Mouse (Mus musculus): Measurements from ENCODE around the gene Rbmx2. TPM values are rescaled to one million over a fixed set of nuclear protein-coding genes. Genes with fewer than 3 reads are reported as not detected.

Gene Rbmx2
- 22.0 and 41.1 TPM in 2 replicates for total RNA-seq (2015; ENCODE audit: low replicate concordance)
- 19.8 and 28.5 TPM in 2 replicates for total RNA-seq (2017; ENCODE audit: low replicate concordance)

DNA sequence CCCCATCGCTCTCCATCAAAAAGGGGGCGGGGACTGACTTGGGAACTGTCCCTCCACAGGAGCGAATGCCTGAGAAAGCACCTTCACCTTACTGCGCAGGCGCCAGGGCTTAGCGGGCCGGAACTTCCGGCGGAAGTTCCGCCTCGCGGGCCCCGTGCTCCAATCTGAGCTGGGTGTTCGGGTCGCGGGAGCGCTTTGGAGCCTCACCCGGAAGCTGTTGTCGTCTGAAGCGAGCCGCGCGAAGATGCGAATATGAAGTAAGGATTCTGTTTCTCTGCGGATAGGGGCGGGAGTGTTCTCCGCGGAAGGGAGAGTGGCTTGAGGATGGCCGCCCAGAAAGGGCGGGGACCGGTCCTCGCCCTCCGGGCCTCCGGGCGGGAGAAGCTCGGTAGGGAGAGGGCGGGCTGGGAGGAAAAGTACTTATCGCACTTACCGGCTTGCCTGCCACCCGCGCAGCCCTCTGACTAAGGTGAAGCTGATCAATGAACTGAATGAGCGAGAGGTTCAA lies at the start of gene Rbmx2:
Gene Rbmx2, plus strand, starts transcription at position 141 of the 508 bp plus-strand sequence.
- peak; percentile 98 for ATAC-seq (replicated peaks; ENCODE audit: low FRiP score, poor library complexity, severe bottlenecking)

DNA sequence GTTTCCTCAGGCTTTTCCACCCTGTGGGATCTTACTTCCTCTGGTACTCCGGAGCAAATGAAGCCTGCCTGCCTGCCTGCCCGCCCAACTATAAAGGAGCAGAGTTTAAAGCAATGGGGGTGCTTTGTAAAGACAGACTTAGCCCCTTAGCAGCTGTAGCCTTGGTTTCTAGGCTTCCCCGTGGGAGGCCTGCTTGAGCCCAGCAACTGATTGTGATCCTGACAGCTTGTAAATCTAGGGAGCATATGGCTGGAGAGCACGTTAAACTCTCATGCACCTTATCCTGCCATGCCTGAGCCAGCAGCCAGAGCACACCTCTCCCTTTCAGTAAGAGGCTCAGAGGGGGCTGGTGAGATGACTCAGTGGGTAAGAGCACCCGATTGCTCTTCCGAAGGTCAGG lies 28.0 kb upstream of the Rbmx2 start:
- ATAC-seq (replicated peaks; ENCODE audit: low FRiP score, poor library complexity, severe bottlenecking) = no peak

DNA sequence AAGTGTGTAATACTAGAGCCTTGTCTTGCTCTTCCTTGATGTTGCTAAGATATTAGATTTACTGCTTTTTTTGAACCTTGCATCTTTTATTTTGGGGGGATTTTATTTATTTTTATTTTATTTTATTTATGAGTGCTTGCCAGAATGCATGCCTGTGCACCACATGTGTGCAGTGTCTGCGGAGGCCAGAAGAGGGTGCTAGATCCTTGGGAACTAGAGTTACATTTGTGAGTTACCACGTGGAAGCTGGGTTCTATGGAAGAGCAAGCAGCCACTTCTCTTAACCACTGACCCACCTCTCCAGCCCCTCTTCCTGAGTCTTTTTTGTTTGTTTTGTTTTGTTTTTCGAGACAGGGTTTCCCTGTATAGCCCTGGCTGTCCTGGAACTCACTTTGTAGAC lies 25.2 kb upstream of the Rbmx2 start:
- no peak for ATAC-seq (replicated peaks; ENCODE audit: low FRiP score, poor library complexity, severe bottlenecking)

DNA sequence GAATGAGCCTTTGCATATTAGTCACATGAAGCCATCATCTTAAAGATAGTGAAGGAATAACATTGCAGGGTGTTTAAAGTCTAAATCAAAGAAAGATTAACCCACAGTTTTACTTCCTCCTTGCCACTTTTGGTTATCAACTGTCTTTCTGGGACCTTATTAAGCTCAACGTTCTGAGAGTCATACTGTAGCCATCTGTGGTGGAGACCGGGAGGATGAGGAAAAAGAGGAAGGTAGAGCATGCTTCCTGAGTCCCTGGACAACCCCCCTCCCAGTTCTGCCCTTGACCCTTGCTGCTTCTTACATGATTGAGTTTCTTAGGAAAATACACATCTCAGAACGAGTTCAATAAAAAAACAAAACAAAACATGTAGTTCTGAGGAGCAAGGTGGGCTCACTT lies 23.1 kb upstream of the Rbmx2 start:
- no peak for ATAC-seq (replicated peaks; ENCODE audit: low FRiP score, poor library complexity, severe bottlenecking)

DNA sequence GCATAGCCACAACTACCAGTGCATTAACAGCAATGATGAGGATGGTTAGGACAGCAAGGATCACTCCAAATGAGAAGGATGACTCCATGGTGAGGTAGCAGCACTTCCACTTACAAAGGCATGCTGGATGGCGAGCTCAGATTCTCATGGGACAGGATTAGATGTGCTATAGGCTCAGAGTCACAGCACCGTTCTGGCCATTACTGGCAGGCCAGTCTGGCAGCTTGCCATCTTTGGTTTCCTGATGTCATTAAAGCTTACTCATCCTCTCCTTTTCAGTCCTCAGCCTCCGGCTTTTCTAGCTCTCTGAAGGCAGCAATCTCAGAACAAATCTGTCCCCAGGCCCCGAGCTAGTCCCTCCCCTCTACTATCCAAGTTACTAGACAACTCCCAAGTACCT lies 20.6 kb upstream of the Rbmx2 start, which contains the start of gene Gpr119:
Gene Gpr119, minus strand, starts transcription at position 308 of the 400 bp plus-strand sequence.
- ATAC-seq (replicated peaks; ENCODE audit: low FRiP score, poor library complexity, severe bottlenecking) = no peak

DNA sequence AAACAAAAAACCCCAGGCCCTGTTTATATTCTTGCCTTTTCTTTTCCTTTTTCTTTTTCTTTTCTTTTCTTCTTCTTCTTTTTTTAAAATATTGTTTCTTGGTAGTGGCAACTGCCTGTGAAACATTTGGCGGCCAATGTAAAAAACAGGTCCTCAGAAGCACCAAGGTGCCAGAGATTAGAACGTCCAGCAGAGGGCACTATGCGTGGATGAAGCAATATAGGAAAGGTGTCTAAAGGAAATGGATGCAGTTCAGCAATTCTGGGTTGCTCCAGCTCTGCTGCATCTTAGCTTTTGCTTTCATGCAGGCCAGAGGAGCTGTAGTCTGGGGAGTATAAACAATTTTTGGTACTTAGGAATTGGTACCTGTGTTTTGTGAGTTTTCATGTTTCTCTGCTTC lies 11.4 kb upstream of the Rbmx2 start:
- no peak for ATAC-seq (replicated peaks; ENCODE audit: low FRiP score, poor library complexity, severe bottlenecking)

DNA sequence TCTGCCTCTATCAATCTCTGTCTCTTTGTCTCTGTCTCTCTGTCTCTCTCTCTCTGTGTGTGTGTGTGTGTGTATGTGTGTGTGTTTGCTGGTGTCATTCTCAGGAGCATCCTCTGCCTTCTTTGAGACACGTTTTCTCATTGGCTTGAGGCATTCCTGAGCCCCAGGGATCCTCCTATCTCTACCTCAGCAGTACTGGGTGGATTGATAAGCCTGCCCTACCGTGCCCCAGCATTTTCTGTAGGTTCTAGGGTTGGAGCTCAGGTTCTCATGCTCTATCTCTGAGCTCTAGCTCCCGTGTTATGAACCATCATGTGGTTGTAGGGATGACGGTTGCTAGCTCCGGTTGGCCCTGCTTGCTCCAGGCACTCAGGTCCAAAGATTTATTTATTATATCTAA lies 10.9 kb upstream of the Rbmx2 start:
- ATAC-seq (replicated peaks; ENCODE audit: low FRiP score, poor library complexity, severe bottlenecking) = no peak

DNA sequence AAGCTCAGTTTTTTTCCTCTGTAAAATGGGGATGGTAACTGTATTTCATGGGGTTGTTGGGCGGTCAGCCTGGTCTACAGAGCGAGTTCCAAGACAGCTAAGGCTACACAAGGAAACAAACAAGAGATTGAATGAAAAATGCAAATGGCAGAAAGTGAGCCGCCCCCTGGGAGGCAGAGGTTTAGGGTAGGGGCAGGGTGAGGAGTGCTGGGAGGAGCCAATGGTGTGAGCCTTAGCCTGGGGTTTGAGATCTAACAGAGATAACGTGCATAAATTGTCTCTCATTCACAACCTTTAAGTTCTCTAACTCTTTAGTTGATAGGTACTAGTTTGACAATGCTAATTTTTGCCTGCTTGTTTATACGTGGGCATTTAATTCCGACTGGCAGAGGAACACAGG lies 344 bp upstream of the Rbmx2 start:
- ATAC-seq (replicated peaks; ENCODE audit: low FRiP score, poor library complexity, severe bottlenecking) = peak; percentile 44

DNA sequence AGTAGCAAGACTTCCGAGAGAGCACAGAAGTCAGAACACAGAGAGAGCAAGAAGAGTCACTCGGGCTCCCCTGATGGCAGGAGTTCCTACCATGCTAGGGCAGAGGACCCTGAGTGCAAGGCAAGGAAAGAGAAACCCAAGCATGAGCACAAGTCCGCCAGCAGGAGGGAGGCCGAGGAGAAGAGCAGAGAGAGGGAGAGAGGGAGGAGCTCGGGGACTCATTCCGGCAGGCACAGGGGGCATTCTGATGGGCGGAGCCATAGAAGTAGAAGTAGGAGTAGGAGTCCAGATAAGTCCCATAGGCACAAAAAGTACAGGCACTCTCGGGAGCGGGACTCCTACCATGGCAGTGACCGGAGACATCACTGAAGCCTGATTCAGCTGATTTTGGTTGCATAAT lies 14.9 kb downstream of the Rbmx2 start:
- ATAC-seq (replicated peaks; ENCODE audit: low FRiP score, poor library complexity, severe bottlenecking) = no peak

DNA sequence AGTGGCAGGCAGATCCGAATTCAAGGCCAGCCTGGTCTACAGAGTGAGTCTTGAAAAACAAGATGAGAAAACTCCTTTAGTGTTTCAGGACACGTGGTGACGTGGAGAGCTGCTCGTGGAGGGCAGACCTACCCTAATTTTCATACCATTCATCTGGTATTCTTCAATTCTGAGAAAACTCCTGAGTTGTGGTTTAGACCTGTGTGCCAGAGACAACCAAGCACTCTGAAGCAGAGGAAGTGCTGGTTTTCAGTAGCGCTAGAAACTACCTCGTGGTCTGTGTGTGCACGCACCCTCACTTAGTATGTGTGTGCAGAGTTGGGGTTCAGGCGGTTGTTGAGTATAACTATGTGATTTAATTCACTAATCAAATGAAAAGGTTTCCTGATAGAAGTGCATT lies 18.0 kb downstream of the Rbmx2 start:
- ATAC-seq (replicated peaks; ENCODE audit: low FRiP score, poor library complexity, severe bottlenecking) = no peak

DNA sequence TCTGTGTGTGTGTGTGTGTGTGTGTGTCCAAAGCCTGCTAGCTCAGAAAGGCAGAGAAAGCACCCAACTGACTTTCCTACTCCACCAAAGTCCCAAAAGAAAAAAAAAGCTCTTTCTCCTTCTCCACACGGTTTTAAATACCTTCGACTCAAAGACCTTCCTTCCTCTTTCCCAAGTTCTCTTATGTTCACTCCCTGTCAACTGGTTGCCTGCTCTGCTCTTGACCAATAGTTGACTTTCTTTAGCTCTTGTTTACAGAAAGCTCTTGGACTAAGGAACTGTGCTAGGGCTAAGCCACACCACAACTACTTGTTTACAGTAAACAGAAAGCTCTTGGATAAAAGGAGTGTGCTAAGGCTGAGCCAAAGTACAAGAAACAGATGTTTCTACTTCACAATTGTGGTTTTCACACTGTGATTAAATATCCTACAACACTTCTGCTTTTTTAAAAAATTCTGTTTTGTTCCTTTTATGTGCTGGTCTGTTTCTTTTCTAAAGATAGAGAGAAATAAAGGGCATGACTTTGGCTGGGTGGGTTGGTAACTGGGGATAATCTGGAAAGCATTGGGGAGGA lies 60.0 kb downstream of the Rbmx2 start:
- ATAC-seq (replicated peaks; ENCODE audit: low FRiP score, poor library complexity, severe bottlenecking) = no peak

Other genes with a start within 250 kb of the Rbmx2 start
- gene Elf4, start 231.9 kb upstream of the Rbmx2 start, total RNA-seq (2015; ENCODE audit: low replicate concordance) = 18.0 and 23.5 TPM in 2 replicates
- 5.1 and 10.3 TPM in 2 replicates for gene Elf4, start 231.9 kb upstream of the Rbmx2 start, total RNA-seq (2017; ENCODE audit: low replicate concordance)
- gene Aifm1, start 181.4 kb upstream of the Rbmx2 start, total RNA-seq (2015; ENCODE audit: low replicate concordance) = 23.4 and 33.5 TPM in 2 replicates
- 15.8 and 31.9 TPM in 2 replicates for gene Aifm1, start 181.4 kb upstream of the Rbmx2 start, total RNA-seq (2017; ENCODE audit: low replicate concordance)
- not detected in 2 replicates for gene Rab33a, start 175.7 kb upstream of the Rbmx2 start, total RNA-seq (2015; ENCODE audit: low replicate concordance)
- gene Rab33a, start 175.7 kb upstream of the Rbmx2 start, total RNA-seq (2017; ENCODE audit: low replicate concordance) = not detected in 2 replicates
- gene Zfp280c, start 100.5 kb upstream of the Rbmx2 start, total RNA-seq (2015; ENCODE audit: low replicate concordance) = 8.3 and 13.4 TPM in 2 replicates
- gene Zfp280c, start 100.5 kb upstream of the Rbmx2 start, total RNA-seq (2017; ENCODE audit: low replicate concordance) = 2.8 and 4.0 TPM in 2 replicates
- gene Slc25a14, start 71.6 kb upstream of the Rbmx2 start, total RNA-seq (2015; ENCODE audit: low replicate concordance) = 1.4 and 21.8 TPM in 2 replicates
- 8.8 TPM in 1 of 2 replicates, not detected in the other for gene Slc25a14, start 71.6 kb upstream of the Rbmx2 start, total RNA-seq (2017; ENCODE audit: low replicate concordance)
- not detected in 2 replicates for gene Gpr119, start 20.5 kb upstream of the Rbmx2 start, total RNA-seq (2015; ENCODE audit: low replicate concordance)
- not detected in 2 replicates for gene Gpr119, start 20.5 kb upstream of the Rbmx2 start, total RNA-seq (2017; ENCODE audit: low replicate concordance)
- not detected in 2 replicates for gene Gm595, start 182.7 kb downstream of the Rbmx2 start, total RNA-seq (2015; ENCODE audit: low replicate concordance)
- not detected in 2 replicates for gene Gm595, start 182.7 kb downstream of the Rbmx2 start, total RNA-seq (2017; ENCODE audit: low replicate concordance)